Mouse (Mus musculus) kidney, adult 9 months (tissue): ENCODE data around the gene Synj2.
A peak's percentile ranks its signal among the peaks of the same experiment; 100 is the strongest.

Experiments used
- DNase-seq: peaks from one replicate; pipeline ENCODE4 v3.0.0; 2022

Synj2 gene

DNA sequence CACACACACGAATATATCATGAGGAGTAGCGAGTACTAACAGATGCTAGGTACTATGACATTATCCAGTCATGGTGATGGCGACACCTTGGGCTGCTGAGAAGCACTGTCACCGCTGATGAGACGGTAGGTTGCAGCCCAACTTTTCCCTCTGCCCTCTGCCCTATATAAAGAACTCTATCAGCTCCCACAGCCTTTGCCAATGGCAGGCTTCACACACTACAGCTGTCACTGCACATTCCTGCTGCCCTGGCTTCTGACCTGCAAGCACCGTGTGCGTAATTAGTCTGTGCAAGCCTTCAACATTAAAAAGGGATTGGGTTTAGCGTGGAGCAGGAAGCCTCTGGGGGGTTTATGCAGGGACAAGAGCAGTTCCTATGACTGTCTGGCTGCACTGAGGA lies 121.7 kb downstream of the Synj2 start:
- no peak for DNase-seq

DNA sequence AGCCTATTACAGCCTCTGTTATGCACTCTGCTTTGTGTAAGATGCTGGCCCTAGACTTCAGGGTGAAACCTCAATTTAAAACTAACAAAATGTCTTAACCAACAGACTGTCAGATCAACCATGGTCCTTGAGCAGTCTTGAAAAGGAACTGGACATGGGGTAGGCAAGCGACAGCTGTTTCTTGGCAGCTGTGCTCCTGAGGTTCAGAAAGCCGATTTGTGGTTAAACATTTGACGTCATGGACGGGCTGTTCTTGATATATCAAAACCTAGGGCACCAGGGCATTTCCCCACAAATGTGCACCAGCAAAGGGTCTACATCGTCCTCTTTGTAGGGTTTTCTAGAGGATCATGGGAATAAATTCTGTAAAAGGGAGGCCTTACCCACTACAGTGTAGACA lies 122.5 kb downstream of the Synj2 start:
- DNase-seq: peak; percentile 16

DNA sequence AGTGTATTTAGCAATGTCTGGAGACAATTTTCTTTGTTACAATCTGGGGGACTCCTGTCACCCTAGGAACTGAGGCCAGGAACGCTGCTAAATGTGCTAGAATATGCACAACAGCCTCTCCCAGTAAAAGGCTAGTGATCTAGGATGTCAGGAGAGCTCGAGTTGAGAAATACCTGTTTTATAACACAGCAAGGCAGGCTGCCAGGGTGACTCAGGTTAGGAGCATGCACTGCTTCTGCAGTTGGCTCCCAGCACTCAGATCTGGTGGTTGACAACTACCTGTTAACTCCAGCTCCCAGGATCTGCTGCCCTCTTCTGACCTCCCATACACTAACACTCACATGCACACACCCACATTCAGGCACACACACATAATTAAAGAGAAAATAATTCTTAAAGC lies 124.9 kb downstream of the Synj2 start:
- no peak for DNase-seq

DNA sequence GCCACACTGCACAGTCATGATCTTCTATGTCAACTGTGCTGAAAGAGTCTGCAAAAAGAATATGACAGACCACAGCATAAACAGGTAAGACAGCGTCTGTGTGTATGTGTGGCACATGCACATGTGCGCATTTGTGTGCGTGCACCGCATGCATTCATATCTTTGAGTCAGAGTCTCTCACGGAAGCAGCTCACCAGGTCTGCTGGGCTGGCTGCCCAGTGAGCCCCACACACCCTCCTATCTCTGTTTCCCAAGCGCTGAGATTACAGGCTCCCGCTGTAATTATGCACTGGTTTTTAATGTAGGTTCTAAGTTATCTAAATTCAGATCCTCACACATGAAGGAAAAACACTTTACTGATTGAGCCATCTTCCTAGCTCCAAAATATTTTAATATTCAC lies 126.5 kb downstream of the Synj2 start:
- no peak for DNase-seq

DNA sequence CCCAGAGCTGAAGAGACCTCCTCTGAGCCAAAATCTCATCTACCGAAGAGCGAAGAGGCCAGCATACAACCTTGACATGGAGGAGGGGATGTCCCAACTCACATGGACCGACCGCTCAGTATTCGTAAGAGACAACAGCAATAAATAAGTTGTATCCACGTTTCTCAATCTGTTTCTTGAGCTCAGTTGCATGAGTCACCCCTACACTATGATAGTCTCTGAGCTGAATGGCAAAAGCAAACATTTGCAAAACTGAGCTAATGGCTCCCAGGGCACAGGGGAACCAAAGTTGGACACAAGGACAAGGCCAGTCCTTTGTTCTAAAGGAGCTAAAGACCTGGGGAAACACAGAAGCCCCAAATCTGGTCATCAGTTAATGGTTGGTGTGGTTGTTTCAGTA lies 128.8 kb downstream of the Synj2 start:
- no peak for DNase-seq

DNA sequence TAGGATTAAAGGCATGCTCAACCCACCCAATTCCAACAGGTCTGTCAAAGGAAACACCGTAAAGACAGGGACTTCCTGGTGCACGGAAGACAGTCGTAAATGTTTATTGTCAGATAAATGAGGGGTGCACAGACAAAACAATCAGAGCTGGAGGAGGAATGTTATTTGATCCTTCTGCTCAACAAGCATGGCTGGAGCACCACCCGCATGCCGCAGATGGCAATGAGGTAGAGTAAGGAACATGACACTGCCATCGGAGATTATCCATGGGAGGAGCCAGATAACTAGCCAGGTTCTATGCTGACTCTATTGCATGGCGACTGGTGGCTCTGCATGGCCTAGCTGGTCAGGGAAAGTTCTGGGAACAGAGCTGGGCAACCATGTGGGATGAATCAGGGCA lies 132.3 kb downstream of the Synj2 start:
- no peak for DNase-seq

DNA sequence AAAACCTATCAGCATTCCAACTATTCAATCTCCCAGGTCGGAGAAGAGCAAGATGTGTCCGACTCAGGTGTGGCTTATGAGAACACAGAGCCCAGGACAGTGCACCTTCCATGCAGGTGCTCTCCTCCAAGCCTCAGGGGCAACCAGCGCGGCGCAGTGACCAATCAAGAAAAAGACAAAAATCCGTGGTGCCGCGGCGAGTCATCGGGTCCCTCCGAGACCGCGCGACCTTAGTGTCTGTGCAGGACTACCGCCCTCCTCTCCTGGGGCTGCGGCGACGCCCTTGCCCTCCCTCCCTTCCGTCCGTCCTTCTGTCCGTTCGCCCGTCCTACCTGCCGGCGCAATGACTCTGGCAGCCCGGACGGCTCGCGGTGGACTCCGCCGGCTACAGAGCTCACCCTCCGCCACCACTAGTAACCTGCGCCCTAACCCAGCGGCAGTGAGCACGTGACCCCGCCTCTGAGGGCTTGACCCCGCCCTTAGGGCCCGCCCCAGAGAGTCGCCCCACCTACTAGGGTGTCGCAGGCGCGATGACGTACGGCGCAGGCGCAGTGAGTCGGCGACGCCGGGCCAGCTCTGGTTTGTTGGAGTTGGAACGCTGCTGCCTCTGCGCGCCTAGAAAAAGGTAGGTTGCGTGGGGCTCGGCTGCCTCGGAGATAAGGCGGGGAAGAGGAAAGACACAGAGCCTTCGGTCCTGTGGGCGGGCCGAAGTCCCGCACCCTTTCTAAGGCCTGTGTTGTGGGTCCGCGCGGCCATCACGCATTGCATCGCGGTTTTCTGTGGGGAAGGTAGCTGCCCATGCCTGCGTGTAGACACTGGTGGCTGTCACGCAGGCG lies 138.4 kb downstream of the Synj2 start, which contains the start of the genes Serac1 and Gtf2h5:
Gene Serac1, minus strand, starts transcription at position 455 of the 836 bp plus-strand sequence.
Gene Gtf2h5, plus strand, starts transcription at position 500 of the 836 bp plus-strand sequence.
- DNase-seq: peak; percentile 98

DNA sequence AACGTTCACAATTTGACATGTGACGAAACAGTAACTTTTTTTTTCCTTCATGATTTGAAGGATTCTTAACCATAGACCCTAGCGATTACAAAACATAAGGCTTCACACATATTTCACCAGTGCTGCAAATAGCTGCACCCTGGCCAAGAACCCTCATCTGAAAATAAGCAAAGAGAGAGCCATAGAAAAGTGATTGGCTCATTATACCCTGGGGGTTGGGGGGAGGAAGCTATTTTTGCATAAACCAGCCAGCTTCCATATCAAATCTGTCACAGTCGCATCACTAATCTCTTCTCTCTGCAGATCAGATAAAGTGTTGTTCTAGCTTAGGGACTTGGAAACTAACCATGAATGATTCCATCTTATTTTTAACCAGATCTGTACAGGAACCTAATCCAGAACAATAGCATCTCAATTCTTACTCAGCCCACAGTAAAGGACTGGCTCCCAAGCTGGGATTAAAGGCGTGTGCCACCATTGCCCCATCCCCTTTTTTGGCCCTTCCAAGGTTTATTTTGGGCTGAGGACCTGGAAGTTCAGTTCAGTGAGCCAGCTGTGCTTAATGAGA lies 142.3 kb downstream of the Synj2 start:
- no peak for DNase-seq

DNA sequence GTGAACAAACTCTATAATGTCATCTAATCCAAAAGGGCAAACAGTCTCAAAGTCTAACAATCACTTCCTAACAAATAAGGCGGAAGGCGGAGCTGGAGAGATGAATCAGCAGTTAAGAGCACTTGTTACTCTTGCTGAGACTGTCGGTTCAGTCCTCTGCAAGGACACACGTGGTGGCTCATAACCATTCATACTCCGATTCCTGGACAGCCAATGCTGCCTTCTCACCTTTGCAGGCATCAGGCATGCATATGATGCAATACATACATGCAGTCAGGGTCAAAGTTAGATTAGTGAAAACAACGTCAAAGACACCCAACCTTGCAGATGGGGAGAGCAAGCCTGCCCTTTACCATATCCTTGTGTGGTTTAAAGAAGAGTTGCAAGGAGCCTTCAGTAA lies 150.5 kb downstream of the Synj2 start:
- DNase-seq: no peak
